Mouse (Mus musculus) gonadal fat pad, adult 2 months (tissue): ENCODE measurements at regions not wholly inside any gene's neighbourhood (a gene's known extent, or its start where the extent isn't known, plus 50 kb on each side); places are given as distances from the start of the nearest gene placed in this dataset.

Experiments
- DNase-seq: peaks from one replicate; pipeline ENCODE4 v3.0.0-alpha.2; 2012; ENCODE audit warnings: low read depth

GRCm38 (mm10) chr11:42949823-42950222 is 85.7 kb upstream of the Gm9972 start:
- DNase-seq = no peak

GRCm38 (mm10) chr11:42954169-42954568 is 81.4 kb upstream of the Gm9972 start:
- DNase-seq = no peak

DNA sequence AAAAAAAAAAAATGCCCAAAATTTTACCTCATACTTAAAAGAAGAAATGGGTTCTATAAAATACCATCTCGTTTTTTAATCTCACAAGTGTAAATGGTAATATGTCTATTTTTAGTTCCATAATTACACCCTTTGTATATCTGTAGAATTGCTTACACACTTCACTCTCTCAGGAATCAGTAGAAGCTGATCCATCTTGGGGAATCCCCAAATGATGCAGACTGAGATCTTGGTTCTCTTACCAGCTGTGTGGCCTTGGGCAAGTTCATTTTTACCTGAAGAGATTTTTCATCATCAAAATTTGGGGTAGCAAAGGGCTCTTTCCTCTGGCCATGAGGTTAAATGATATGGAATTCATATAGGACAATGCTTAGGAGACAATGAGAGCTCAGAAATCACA is 69.8 kb upstream of the Gm9972 start:
- no peak for DNase-seq

- DNase-seq = no peak
Observed at GRCm38 (mm10) chr11:42978245-42978644, 57.3 kb upstream of the Gm9972 start.
